Mouse (Mus musculus): ENCODE measurements around the gene Rfx5. TPM values are rescaled to one million over a fixed set of nuclear protein-coding genes. Genes with fewer than 3 reads are reported as not detected.

Rfx5 gene
- polyA plus RNA-seq, 1 experiment from 2014 or later: 13.3 TPM

DNA sequence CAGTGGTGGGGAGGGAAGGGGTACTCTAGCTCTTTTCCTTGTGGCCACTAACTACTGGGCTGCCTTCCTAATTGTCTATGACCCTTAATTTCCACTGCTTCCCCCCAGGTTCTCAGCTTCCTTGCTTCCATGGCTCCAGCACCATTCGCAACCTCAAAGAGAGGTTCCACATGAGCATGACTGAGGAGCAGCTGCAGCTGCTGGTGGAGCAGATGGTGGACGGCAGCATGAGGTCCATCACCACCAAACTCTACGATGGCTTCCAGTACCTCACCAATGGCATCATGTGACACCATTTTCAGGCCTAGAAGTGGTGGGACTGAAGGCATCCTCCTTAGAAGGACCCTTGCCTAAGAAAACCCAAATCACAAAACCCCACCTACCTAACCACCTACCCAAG, 51.8 kb downstream of the Rfx5 start:
- Histone ChIP-seq H3K27ac (no peak overlapping the region), H3K4me3 (no peak overlapping the region), H3K4me2 (replicated peaks) (no peak overlapping the region), H3K27me3 (no peaks in the 10 kb centered on the region), H3K4me1 (no peaks in the 10 kb centered on the region), H3K9me3 (no peaks in the 10 kb centered on the region), H3K9ac (no peak overlapping the region), H3K36me3 (peaks cover 86% of the 10 kb centered on the region)
- ATAC-seq (ENCODE audit: insufficient number of reproducible peaks, insufficient read depth, low FRiP score, low TSS enrichment): no peak
- WGBS: 88% methylated on average over 3 of the region's 3 CpGs

- ATAC-seq (ENCODE audit: insufficient number of reproducible peaks, insufficient read depth, low FRiP score, low TSS enrichment): no peak
- Histone ChIP-seq H3K9ac (no peak overlapping the region), H3K4me1 (no peaks in the 10 kb centered on the region), H3K4me2 (replicated peaks) (no peak overlapping the region), H3K9me3 (no peaks in the 10 kb centered on the region), H3K4me3 (no peak overlapping the region), H3K36me3 (peaks cover 84% of the 10 kb centered on the region), H3K27me3 (no peaks in the 10 kb centered on the region), H3K27ac (no peak overlapping the region)
- 82% methylated on average over 9 of the region's 9 CpGs for WGBS
Observed at GRCm38 (mm10) chr3:95007706-95008105, 53.8 kb downstream of the Rfx5 start.

GRCm38 (mm10) chr3:95010396-95010795, 56.5 kb downstream of the Rfx5 start:
- 92% methylated on average over 7 of the region's 7 CpGs for WGBS
- ATAC-seq (ENCODE audit: insufficient number of reproducible peaks, insufficient read depth, low FRiP score, low TSS enrichment): no peak

More at GRCm38 (mm10) chr3:95010396-95010795, 56.5 kb downstream of the Rfx5 start:
- H3K27me3 ChIP-seq: no peaks in the 10 kb centered on the region
- peaks cover 16% of the 10 kb centered on the region for H3K4me1 ChIP-seq
- H3K9me3 ChIP-seq: no peaks in the 10 kb centered on the region
- H3K4me2 ChIP-seq (replicated peaks): no peak overlapping the region
- H3K9ac ChIP-seq: no peak overlapping the region
- no peak overlapping the region for H3K27ac ChIP-seq
- H3K36me3 ChIP-seq: peaks cover 66% of the 10 kb centered on the region
- H3K4me3 ChIP-seq: no peak overlapping the region

Small RNA genes lying within 50 kb of the gene (microRNA-seq; reads per million reads assigned to microRNA genes)
- gene Mir7013: not detected

Other genes starting within 250 kb of the Rfx5 start
- 7.2 and 8.1 TPM in 2 replicates for gene Cgn, start 167.6 kb upstream of the Rfx5 start, polyA plus RNA-seq (2016; fragmentation: Nextera tagmentation; extraction: Ambion mirVana)
- 20.4 and 22.9 TPM in 2 replicates for gene Pogz, start 116.5 kb upstream of the Rfx5 start, polyA plus RNA-seq (2016; fragmentation: Nextera tagmentation; extraction: Ambion mirVana)
- 313 and 349 TPM in 2 replicates for gene Psmb4, start 67.1 kb upstream of the Rfx5 start, polyA plus RNA-seq (2016; fragmentation: Nextera tagmentation; extraction: Ambion mirVana)
- 18.7 and 18.8 TPM in 2 replicates for gene Selenbp1, start 21.0 kb upstream of the Rfx5 start, polyA plus RNA-seq (2016; fragmentation: Nextera tagmentation; extraction: Ambion mirVana)
- 25.6 and 26.1 TPM in 2 replicates for gene Pi4kb, start 20.7 kb downstream of the Rfx5 start, polyA plus RNA-seq (2016; fragmentation: Nextera tagmentation; extraction: Ambion mirVana)
- 28.7 and 31.3 TPM in 2 replicates for gene Zfp687, start 61.4 kb downstream of the Rfx5 start, polyA plus RNA-seq (2016; fragmentation: Nextera tagmentation; extraction: Ambion mirVana)
- gene Psmd4, start 88.5 kb downstream of the Rfx5 start, polyA plus RNA-seq (2016; fragmentation: Nextera tagmentation; extraction: Ambion mirVana): 295 TPM in 2 replicates
- gene Pip5k1a, start 152.9 kb downstream of the Rfx5 start, polyA plus RNA-seq (2016; fragmentation: Nextera tagmentation; extraction: Ambion mirVana): 24.4 and 24.9 TPM in 2 replicates
- 221 and 227 TPM in 2 replicates for gene Vps72, start 156.9 kb downstream of the Rfx5 start, polyA plus RNA-seq (2016; fragmentation: Nextera tagmentation; extraction: Ambion mirVana)
- 0.57 and 1.0 TPM in 2 replicates for gene Tmod4, start 170.4 kb downstream of the Rfx5 start, polyA plus RNA-seq (2016; fragmentation: Nextera tagmentation; extraction: Ambion mirVana)
- gene Scnm1, start 179.9 kb downstream of the Rfx5 start, polyA plus RNA-seq (2016; fragmentation: Nextera tagmentation; extraction: Ambion mirVana): 73.4 and 75.0 TPM in 2 replicates
- 18.2 and 19.4 TPM in 2 replicates for gene Lysmd1, start 180.0 kb downstream of the Rfx5 start, polyA plus RNA-seq (2016; fragmentation: Nextera tagmentation; extraction: Ambion mirVana)
- gene Tnfaip8l2, start 188.3 kb downstream of the Rfx5 start, polyA plus RNA-seq (2016; fragmentation: Nextera tagmentation; extraction: Ambion mirVana): 2.0 and 2.3 TPM in 2 replicates
- 24.2 and 26.4 TPM in 2 replicates for gene Sema6c, start 206.4 kb downstream of the Rfx5 start, polyA plus RNA-seq (2016; fragmentation: Nextera tagmentation; extraction: Ambion mirVana)

All from embryonic facial prominence, embryonic 12.5 days (tissue).